Mouse (Mus musculus) embryonic stem cell, embryonic (primary cell): ENCODE measurements around the gene Wbp1l.

Source experiments
- CTCF ChIA-PET, 4 experiments: fragments of 300-600 bp in 2 of 4; fragments of 350-600 bp in 2 of 4; sonication (Branson Sonifier 250); formaldehyde crosslinking; loops; one replicate each; lab custom pipeline; 2022; ENCODE audit warnings: inconsistent platforms in 2 of 4; lab: Charles Lee
- POLR2A ChIA-PET, 4 experiments: fragments of 300-600 bp in 2 of 4; fragments of 350-600 bp in 2 of 4; sonication (Branson Sonifier 250); formaldehyde crosslinking; loops; one replicate each; lab custom pipeline; 2022; ENCODE audit warnings: antibody characterized with exemption in 4 of 4, inconsistent platforms in 1 of 4; lab: Charles Lee

The Wbp1l gene

DNA sequence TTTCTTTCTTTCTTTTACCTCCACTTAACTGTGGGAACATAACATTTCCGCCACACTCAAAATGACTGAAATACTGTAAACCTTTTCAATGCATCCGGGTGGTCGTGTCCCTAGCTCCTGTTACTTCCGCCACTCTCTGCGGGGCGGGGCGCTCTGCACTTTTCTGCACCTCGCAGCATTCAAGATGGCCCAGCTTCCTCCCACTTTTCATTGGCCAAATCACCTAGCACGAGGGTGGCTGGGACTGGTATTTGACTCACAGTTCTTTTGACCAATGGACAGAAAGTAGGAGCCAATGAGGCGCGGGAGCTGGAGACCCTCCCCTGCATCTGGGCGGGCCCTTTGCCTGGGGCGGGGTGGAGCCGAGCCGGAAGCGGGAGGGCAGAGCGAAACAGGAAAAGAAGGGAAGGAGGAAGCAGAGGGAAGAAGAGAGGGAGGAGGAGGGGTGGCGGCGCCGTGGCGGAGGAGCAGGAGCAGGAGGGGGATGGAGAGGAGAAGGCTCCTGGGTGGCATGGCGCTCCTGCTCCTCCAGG, at the start of gene Wbp1l:
Wbp1l (plus strand) TSS at position 365 of the 533 bp plus-strand sequence.
- ChIA-PET CTCF (interaction anchor here in 3 of 4 experiments (0.5 to 4.5 kb wide), 20 partner anchors 8 to 290 kb away, joined by 3 to 27 read pairs (median 4); partner anchors contain the start of genes Arl3 (in 1 of the 3), Sfxn2 (in 1 of the 3) and Sufu (in 1 of the 3)), POLR2A (interaction anchor here in 3 of 4 experiments (0.6 to 7.2 kb wide), 64 partner anchors 8 to 580 kb away, joined by 3 to 43 read pairs (median 4); partner anchors contain the start of genes Arl3 (in 3 of the 3), Sfxn2 (in 3 of the 3), Borcs7 (in 2 of the 3) and Sufu (in 2 of the 3))

DNA sequence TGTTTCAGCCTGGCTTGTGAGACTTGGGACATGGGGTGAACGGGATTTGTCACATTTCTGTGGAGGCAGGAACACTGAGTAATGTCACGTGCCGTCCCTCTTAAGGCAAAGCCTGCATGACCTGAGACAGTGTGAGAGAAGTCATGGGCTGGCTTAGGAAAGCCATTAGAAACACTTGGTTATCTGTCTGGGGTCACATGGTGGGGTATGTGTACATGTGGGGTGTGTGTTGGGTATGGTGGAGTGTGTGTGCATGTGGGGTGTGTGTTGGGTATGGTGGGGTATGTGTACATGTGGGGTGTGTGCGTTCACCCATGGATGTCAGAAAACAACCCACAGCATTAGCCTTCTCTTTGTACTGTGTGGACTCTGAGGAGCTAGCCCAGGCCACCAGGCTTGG, 48.5 kb upstream of the Wbp1l start:
- ChIA-PET POLR2A (interaction anchor here in 2 of 4 experiments (0.9 to 1.9 kb wide), 4 partner anchors 9 to 31 kb away, joined by 3 to 6 read pairs (median 5); no protein-coding TSS in a partner anchor), CTCF (interaction anchor here in 2 of 4 experiments (0.6 to 1.0 kb wide), 3 partner anchors 40 to 77 kb away, joined by 3 read pairs; no protein-coding TSS in a partner anchor)

DNA sequence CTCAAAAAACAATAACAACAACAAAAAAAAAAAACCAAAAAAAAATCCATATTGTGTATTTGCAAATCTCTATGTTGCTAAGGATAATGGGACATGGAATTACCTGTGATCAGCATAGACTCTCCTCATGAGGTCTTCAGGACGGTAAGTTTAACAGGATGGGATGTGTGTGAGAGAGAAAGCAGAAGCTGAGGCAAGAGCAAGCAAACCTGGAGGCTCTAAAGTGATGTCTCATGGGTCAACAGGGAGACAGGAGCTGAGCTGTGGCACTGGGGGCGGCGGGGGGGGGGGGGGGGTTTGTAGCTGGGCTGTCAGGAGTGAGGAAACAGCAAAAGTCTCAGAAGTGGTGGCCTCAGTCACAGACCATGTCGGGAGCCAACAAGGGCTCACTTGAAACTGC, 46.4 kb upstream of the Wbp1l start:
- ChIA-PET POLR2A (no interaction called here), CTCF (interaction anchor here in 1 of 4 experiments (0.7 kb wide), 1 partner anchor 46 kb away, joined by 3 read pairs; no protein-coding TSS in a partner anchor)

DNA sequence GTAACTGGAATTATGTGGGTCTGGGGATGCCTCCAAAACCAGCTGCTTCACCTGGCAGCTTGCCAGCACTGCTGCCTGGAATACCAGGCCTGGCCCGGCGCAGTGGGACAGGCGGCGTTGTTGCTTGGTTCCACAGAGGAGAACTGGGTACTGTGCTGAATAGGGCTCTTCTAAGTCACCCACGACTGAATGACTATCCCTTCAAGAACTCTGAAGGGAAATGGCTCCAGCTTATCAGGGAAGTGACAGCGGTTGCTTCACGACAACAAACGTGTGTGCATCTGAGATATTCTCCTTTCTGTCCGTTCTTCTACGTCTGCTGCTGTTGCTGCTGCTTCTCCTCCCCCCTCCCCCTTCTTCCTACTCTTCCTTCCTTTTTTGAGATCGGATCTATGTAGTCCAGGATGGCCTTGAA, 45.3 kb upstream of the Wbp1l start:
- CTCF ChIA-PET, result no interaction called here
- POLR2A ChIA-PET, result interaction anchor here in 2 of 4 experiments (0.6 to 1.0 kb wide), 2 partner anchors 24 to 596 kb away, joined by 3 read pairs; no protein-coding TSS in a partner anchor

DNA sequence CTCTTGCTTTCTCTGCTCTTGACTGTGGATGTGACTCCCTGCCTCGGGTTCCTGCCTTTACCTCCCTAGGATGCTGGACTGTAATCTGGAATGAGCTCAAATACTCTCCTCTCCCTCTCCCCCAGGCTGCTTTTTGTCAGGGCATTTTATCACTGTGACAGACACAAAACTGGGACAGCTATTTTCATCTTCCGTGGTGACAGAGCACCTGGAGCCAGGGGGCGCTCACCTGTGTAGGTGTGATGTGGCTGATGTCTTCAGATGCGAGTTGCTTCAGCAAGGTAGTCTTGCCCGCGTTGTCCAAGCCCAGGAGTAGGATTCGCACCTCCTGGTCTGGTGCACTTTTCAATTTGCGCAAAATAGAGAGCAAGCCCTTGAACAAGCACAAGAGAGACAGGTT, 40.9 kb upstream of the Wbp1l start:
- ChIA-PET POLR2A (interaction anchor here in 2 of 4 experiments (0.6 to 2.9 kb wide), 13 partner anchors 10 to 1106 kb away, joined by 3 to 25 read pairs (median 5); partner anchors contain the start of genes Arl3 (in 1 of the 2), Sfxn2 (in 1 of the 2) and Sufu (in 1 of the 2)), CTCF (interaction anchor here in 3 of 4 experiments (0.6 to 3.1 kb wide), 12 partner anchors 10 to 49 kb away, joined by 3 to 12 read pairs (median 4); partner anchors contain the start of gene Sfxn2 (in 1 of the 3))

DNA sequence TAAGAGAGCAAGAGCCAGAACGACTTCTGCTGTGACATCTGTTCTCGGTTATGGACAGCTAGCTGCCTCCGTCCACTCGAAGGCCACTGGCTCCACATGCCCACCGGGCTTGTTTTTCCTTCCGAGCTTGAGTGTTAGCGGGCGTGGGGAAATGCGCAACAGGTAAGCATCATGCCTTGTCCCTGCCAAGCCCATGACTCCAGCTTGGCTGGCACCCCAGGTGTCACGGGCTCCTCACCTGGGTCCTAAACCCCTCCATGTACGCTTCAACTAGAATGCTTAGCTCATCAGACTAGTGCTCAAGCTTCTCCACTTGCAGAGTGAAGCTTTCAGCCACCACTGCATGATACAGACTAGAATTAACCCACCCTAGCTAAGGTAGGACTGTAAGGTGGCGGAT, 40.3 kb upstream of the Wbp1l start:
- CTCF ChIA-PET, result interaction anchor here in 3 of 4 experiments (0.6 to 3.1 kb wide), 11 partner anchors 12 to 123 kb away, joined by 3 to 12 read pairs (median 4); partner anchors contain the start of genes Arl3 (in 1 of the 3) and Sfxn2 (in 1 of the 3)
- POLR2A ChIA-PET, result interaction anchor here in 3 of 4 experiments (0.9 to 2.9 kb wide), 15 partner anchors 8 to 162 kb away, joined by 3 to 25 read pairs (median 6); partner anchors contain the start of genes Arl3 (in 1 of the 3), Sfxn2 (in 1 of the 3), Sufu (in 1 of the 3) and Wbp1l (in 1 of the 3)

DNA sequence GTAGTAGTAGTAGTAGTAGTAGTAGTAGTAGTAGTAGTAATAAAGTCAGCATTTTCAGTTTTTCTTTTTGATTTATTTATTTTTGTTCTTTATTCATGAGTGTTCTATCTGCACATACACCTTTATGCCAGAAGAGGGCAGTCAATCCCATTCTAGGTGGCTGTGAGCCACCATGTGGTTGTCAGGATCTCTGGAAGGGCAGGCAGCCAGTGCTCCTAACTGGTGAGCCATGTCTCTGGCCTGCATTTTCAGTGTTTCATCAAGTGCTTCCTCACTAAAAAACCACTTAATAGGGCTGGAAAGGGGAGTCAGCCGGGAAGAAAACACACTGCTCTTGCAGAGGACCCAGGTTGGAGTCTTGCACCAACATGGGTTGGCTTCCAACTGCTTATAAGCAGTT, 36.8 kb upstream of the Wbp1l start:
- ChIA-PET POLR2A (interaction anchor here in 2 of 4 experiments (1.1 to 3.6 kb wide), 6 partner anchors 11 to 166 kb away, joined by 3 to 42 read pairs (median 4); partner anchors contain the start of genes Sufu (in 2 of the 2), Arl3 (in 1 of the 2), Sfxn2 (in 1 of the 2) and Wbp1l (in 1 of the 2)), CTCF (interaction anchor here in 2 of 4 experiments (0.7 to 2.3 kb wide), 6 partner anchors 10 to 180 kb away, joined by 3 to 11 read pairs (median 5); partner anchors contain the start of genes Arl3 (in 1 of the 2), Sfxn2 (in 1 of the 2) and Sufu (in 1 of the 2))

DNA sequence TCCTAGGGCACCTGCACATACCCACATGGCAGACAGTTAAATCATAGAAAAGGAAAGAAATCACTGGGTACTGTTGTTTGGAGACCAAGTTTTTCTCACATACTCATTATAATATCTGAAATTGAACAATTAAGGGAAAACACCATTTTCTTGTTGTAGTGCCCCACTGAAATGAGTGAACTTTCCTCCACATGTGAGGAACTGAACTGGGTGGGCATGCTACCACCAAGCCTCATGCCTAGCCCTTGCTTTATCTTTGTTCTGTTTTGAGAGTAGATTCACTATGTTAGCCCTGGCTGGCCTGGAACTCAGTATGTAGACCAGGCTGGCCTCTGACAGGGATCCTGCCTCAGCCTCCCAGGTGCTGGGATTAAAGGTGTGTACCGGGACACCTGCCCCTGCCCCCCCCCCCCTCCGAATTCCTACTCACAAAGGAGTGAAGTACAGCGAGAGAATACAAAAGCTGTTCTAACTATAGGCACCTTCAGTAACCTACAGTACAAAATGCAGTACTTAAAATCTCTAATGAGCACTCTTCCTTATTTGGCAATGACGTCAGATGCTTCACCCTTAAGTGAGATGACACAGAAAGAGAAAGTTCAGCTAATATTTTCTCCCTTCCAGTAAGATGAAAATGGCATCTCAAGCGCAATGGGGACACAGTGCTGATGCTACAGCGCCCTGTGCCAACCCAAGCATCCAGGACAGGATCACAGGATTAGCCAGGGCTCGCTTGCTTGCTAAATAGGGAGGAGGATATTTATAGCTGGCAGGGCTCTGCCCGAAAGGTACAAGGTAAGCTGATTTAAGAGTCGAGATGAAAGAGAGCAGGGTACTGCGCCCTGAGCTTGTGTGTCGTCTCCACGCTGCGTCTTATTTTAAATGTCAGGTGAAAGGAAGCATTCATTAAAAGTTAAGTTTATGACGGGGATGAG, 36.0 kb upstream of the Wbp1l start:
- POLR2A ChIA-PET, result interaction anchor here in 3 of 4 experiments (0.5 to 3.6 kb wide), 27 partner anchors 7 to 481 kb away, joined by 3 to 42 read pairs (median 4); partner anchors contain the start of genes Arl3 (in 2 of the 3), Sfxn2 (in 2 of the 3), Sufu (in 2 of the 3) and Cnnm2 (in 1 of the 3)
- CTCF ChIA-PET, result interaction anchor here (0.5 to 2.3 kb wide), 18 partner anchors 10 to 636 kb away, joined by 3 to 11 read pairs (median 4); partner anchors contain the start of genes Arl3 (in 2 of the 4), Sfxn2 (in 2 of the 4) and Sufu (in 1 of the 4)

DNA sequence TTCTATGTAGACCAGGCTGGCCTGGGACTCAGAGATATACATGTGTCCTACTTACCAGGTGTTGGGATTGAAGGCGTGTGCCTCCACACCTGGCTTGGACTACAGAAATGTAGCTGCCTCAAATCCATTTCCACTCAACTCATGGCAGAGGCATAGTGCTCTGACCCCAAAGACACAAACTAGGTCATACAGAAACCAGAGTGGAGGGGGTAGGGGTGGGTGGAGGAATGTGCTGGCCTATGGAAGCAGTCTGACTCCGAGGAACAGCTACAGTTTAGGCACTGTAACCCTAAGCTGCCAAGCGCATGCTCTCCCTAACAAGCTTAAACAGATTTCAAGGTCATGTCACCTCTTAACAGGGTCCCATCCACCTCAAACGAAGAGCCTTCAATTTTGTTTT, 35.3 kb upstream of the Wbp1l start:
- CTCF ChIA-PET, result interaction anchor here (0.5 to 2.3 kb wide), 18 partner anchors 9 to 635 kb away, joined by 3 to 11 read pairs (median 4); partner anchors contain the start of genes Arl3 (in 2 of the 4) and Sfxn2 (in 2 of the 4)
- POLR2A ChIA-PET, result interaction anchor here in 3 of 4 experiments (0.5 to 3.6 kb wide), 34 partner anchors 8 to 482 kb away, joined by 3 to 42 read pairs (median 4); partner anchors contain the start of genes Arl3 (in 2 of the 3), Sfxn2 (in 2 of the 3), Cnnm2 (in 1 of the 3) and Sufu (in 1 of the 3)

DNA sequence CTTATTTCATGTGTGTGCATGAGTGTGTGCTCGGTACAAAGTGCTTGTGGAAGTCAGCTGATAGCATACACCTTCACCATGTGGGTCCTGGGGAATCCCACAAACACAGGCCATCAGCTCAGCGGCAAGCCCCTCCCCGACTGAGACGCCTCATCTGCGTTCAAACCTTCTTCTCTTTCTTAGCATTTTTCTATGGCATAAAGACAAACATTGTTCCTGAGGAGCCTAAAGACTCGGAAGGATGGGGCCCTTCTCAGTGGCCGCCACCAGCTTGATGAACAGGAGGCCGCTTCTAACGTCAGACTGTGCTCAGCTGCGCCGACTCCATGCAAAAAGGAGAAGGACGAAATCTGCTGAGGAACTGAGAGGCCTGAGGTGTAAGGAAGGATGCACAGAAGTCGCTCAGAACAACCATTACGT, 34.8 kb upstream of the Wbp1l start:
- ChIA-PET CTCF (interaction anchor here (0.6 to 2.3 kb wide), 14 partner anchors 8 to 528 kb away, joined by 3 to 11 read pairs (median 4); partner anchors contain the start of genes Arl3 (in 2 of the 4) and Sfxn2 (in 2 of the 4)), POLR2A (interaction anchor here in 3 of 4 experiments (0.5 to 3.6 kb wide), 33 partner anchors 8 to 256 kb away, joined by 3 to 42 read pairs (median 4); partner anchors contain the start of genes Arl3 (in 2 of the 3), Sfxn2 (in 2 of the 3), Cnnm2 (in 1 of the 3) and Sufu (in 1 of the 3))

DNA sequence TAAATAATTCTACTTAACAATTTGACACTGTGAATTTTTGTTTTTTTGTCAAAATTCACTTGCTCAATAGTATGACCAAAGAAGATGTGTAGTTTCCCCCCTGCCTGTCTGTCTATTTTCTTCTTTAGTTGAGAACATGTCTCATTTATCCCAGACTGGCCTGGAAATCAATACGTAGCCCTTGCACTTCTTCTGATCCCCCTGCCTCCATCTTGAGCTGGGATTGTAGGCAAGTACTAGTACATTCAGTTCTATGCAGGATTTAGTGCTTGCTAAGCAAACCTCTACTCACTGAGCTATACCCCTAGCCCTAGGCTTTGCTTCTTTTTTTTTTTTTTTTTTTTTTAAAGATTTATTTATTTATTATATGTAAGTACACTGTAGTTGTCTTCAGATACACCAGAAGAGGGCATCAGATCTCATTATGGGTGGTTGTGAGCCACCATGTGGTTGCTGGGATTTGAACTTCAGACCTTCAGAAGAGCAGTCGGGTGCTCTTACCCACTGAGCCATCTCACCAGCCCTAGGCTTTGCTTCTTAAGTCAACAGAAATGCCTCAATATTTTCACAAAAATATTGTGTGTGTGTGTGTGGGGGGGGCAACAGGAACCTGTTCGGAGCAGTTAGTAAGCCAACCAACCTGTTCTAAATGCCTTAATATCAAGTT, 27.5 kb upstream of the Wbp1l start:
- CTCF ChIA-PET, result interaction anchor here in 3 of 4 experiments (0.6 to 2.3 kb wide), 6 partner anchors 8 to 1984 kb away, joined by 3 to 11 read pairs (median 6); no protein-coding TSS in a partner anchor

DNA sequence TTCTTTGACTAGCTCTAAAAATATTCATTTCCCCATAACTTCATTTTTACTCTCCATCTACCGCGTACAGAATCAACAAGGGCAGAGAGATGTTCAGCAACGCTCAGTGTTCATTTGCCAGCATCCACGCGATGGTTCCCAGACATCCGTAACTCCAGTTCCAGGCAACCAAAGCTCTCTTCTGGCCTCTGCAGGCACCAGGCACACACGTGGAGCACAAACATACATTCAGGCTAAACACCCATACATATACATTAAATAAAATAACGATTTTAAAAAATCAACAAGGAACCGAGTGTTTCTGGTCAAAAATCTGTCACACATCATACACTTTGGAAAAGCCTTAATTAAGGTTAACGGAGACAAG, 27.0 kb upstream of the Wbp1l start:
- CTCF ChIA-PET, result interaction anchor here in 3 of 4 experiments (0.9 to 2.9 kb wide), 9 partner anchors 8 to 298 kb away, joined by 3 to 14 read pairs (median 7); no protein-coding TSS in a partner anchor
- POLR2A ChIA-PET, result interaction anchor here in 2 of 4 experiments (0.6 to 7.0 kb wide), 23 partner anchors 8 to 177 kb away, joined by 3 to 43 read pairs (median 3); partner anchors contain the start of genes Wbp1l (in 2 of the 2) and Sufu (in 1 of the 2)

More for the DNA sequence above, 27.5 kb upstream of the Wbp1l start:
- POLR2A ChIA-PET, result interaction anchor here in 2 of 4 experiments (0.6 to 7.0 kb wide), 11 partner anchors 8 to 155 kb away, joined by 3 to 43 read pairs (median 7); partner anchors contain the start of gene Wbp1l (in 1 of the 2)

DNA sequence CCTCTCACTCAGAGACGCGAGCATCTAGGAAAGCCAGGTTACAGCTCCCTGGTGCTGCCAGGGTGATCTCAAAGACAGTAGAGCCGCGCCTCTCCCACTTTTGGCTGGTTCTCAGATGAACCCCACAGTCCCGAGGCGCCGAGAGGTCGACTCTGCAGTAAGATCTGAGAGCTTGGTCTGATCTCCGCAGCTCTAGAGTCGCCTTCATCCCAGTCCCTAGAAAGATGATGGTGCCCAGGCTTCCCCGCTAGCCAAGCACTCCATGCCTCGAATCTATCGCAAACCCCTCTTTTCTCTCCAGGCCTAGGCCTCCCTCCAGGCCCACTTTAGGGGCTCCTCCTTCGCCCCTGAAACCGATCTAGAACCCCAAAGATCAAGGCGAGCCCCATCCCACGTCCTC, 26.3 kb upstream of the Wbp1l start:
- ChIA-PET CTCF (interaction anchor here (0.6 to 2.9 kb wide), 13 partner anchors 9 to 304 kb away, joined by 3 to 14 read pairs (median 5); partner anchors contain the start of gene Wbp1l (in 1 of the 4)), POLR2A (interaction anchor here in 3 of 4 experiments (0.5 to 7.0 kb wide), 44 partner anchors 9 to 1234 kb away, joined by 3 to 43 read pairs (median 4); partner anchors contain the start of genes Wbp1l (in 3 of the 3), Sufu (in 1 of the 3) and Taf5 (in 1 of the 3))

DNA sequence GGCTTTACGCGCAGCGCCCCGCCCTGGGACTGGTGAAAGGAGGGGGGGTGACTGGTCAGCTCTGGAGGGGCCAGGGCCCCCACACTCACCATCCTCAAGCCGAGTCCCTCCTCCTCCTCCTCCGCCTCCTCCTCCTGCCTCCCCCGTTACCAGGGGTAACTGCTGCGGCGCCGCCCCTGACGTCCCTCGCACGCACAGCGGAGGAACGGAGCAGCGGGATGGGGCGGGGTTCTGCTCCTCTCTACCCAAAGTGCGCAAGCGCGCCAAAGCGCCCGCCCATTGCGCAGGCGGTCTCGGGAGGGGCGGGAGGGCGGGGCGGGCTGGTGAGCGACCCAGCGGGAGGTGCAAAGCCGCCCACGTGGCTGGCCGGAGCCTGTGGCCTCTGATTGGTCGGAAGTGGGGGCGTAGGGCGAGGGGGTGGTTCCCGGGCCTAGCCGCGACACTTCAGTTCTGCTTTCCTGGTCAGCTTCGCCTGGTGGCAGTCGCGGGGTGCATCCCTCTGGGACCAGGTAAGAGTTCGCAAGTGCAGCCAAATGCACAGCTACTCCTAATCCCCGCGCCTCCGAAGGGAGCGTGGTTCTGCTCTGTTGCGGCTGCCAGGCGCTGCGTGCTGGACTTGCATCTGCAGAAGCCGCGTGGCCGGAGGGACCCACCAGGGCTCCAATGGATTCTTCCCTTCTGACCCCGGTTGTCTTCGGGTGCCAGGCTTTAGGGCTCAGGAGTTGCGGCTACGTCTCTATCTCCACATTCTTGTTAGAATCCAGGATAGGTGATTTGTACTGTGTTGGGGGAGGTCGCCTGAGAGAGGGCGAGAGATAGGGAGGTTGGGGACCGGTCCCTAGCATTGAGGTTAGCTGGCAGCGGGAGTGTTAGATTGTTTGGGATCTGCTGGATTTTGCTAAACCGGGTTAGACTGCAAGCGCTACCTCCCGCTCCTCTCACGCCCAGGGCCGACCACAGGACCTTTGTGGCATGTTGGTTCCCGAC, 25.6 kb upstream of the Wbp1l start, which contains the start of the genes Arl3 and Sfxn2:
Arl3 (minus strand) TSS at position 248 of the 987 bp plus-strand sequence.
Sfxn2 (plus strand) TSS at position 415 of the 987 bp plus-strand sequence.
- ChIA-PET CTCF (interaction anchor here (0.6 to 2.9 kb wide), 16 partner anchors 10 to 303 kb away, joined by 3 to 14 read pairs (median 4); partner anchors contain the start of gene Wbp1l (in 1 of the 4)), POLR2A (interaction anchor here in 3 of 4 experiments (0.5 to 7.0 kb wide), 48 partner anchors 8 to 1235 kb away, joined by 3 to 43 read pairs (median 4); partner anchors contain the start of genes Wbp1l (in 3 of the 3), Cnnm2 (in 1 of the 3), Cyp17a1 (in 1 of the 3) and Sufu (in 1 of the 3))
